Mouse (Mus musculus): ENCODE measurements at regions not wholly inside any gene's neighbourhood (a gene's known extent, or its start where the extent isn't known, plus 50 kb on each side); places are given as distances from the start of the nearest gene placed in this dataset.

DNA sequence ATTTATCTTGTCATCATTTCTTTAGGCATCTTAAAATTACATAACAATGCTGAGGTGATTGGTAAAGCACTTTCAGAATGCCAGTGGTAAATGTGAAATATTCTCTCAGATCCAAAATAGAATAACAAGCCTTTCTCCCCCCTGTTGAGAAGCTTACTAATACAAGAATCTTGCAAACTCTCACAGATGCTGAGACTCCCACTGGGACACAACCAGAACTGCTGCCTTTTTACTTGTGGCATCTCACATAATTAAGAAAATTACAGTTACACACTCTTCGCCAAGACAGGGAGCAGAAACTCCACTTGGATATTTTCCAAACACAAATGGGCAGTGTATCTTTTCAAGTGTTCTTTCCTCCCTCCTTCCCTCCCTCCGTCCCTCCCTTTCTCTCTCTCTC, 1665.2 kb upstream of the G6pd2 start:
- in situ Hi-C loops (cut with MboI, MseI) = loop anchor here (10.0 kb wide), 1 partner anchor 361 kb away; no protein-coding TSS in a partner anchor

DNA sequence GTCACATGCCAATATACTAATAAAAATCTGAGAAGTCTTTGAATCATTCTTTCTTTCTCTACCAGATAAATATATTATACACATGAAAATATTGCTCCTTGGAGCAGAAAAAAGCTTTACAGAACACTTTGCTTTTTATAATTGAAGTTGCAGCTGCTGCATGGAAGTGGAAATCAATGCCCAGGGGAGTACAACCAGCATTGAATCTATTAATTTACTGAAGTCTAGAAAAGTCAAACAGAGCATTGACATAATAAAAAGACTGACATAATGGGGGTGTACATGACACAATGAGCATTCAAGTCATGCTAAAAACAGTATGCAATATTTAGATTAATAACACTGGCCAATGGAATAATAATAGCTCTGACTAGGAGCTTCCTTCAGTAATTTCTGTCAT, 1663.0 kb upstream of the G6pd2 start:
- in situ Hi-C loops (cut with MboI, MseI) = loop anchor here (10.0 kb wide), 1 partner anchor 359 kb away; no protein-coding TSS in a partner anchor
